Mouse (Mus musculus) kidney, adult 8-10 months (tissue): ENCODE measurements around the gene Mfsd9.

Experiments used
- DNase-seq, 2 experiments: peaks; one replicate each; pipeline ENCODE4 v3.0.0; 2022

Gene Mfsd9

DNA sequence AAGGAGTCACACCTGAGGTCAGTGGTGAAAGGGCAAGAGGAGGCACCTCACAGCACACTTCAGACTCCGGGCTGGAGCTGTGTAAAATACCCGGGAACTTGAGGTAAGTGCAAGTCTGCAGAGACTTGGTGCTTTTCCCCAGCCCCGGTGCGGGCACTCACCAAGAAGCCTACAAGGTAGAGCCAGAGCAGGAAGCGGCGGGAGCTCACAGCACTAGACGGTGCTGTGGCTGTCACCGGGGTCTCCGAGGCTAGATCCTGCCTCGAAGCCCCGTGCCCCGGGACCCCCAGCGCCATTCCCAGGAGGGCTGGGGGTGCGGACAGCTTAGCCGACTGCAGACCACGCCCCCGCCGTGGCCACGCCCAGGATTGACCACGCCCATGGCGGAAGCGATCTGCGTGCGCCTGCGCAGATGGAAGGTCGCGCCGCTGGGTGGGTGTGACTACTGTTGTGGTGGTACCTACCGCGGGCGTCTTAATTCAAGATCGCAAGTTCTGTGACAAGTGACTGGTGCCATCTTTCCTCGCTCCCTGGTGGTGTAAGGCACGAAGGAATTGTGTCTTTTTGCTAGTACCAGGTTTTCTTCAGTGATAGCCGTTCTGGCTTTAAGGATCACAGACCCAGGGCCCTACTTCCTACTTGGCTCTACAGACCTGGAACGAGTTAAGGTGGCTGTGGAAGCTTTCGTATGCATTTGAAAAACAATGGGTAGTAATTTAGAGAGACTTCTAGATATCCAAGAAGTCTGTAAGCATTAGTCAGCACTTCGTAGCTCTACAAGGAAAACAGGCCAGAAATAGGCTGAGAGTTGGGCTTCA is at the start of gene Mfsd9:
Mfsd9 (minus strand) TSS at position 364 of the 818 bp plus-strand sequence.
- peak; percentile 88 to 94 for DNase-seq

DNA sequence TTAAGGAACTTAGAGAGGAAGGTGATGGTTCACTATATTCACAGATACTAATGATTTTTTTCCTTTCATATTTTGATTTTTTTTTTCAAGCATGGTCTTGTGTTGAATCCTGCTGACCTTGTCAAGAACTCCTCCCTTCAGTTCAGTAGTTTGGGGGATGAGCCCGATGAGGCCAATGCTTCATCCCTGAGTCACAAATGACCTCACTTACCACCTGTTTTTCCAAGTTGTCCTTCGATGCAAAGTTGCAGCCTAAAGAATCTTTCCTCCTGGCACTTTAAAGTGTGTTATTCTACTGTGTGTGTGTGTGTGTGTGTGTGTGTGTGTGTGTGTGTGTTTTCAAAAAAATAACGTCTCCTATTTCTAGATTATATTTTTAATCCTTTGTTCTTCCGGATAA is 45.0 kb upstream of the Mfsd9 start:
- no peak for DNase-seq

DNA sequence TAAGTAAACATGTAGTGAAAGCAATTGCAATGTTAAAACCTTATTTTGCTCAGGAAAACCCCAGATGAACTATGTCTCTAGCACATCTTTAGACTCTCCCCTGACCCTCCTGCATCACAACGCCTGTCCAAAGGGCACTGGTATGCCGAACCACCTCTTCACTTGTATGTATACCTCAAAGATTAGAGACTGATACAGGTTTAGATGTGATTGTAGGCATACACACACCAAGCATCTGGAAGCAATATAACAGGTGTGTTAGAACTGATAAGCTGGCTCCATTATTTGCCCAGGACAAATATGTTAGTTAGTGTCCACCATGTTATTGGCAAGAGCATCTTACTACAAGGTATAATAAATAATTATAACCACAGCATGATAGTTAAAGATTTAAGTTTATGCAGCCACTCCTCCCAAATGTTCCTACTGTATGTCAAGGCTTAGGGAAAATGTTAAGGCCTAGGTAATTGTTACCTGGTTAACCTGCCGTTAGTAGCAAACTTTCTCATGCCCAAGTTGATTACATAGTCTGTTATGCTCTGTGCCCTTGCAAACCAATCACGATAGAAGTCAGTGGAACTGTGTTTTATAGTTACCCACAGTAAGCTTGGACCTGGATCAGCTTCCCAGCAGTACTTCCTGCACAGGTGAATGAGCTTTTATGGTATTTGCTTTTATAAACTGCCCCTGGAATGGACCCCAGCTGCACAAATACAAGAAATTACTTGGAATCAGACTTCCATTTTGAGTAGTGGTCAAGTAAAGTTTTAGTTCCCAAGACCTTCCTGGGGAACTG is 40.4 kb upstream of the Mfsd9 start:
- no peak for DNase-seq

DNA sequence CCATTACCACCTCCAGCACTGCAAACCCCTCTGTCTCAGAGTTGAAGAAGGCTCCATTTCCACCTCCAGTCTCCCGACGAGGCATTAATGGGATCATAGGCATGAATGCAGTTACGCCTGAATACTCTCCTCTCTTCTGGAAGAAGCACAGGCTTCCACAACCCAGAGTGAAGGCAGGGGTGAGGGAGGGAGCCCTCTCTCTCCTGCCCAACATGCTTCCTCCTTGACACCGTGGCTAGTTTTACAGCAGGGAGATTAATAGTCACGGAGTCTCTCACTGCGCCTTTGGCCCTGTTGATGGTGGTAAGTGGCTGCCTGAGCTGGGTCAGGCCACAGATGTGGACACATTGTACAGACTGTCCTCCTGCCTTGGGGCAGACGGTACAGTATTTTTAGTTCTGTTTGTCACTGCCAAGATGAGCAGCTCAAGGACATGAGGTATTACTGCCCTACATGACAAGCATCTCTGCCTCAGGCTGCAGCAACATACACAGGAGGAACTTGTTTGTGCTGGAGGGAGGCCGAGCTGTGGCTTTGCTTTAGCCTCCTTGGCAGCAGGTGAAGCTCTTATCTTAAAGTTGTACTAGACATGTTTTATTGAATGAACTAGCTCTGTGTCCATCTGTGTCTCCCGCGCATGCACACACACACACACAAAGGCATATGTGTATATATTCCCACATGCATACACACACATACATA is 38.9 kb upstream of the Mfsd9 start:
- no peak for DNase-seq

DNA sequence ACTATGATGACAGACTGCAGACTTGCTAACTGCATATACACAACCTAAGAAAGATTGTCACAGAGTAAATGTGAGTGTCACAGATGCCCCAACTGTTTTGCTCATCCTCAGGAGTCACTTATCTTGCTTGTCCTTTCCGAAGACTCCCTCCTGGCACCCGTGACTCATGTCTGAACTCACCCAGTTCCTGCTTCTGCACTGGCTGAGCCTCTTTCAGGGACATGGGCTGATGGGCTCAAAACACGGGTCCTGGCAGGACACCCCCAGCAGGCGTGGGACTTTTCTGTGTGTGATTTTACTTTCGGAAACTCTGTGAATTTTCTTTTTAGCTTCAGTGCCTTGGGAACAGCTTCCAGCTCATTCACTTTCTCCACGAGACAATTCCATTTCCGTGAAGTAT is 35.3 kb upstream of the Mfsd9 start:
- no peak for DNase-seq

DNA sequence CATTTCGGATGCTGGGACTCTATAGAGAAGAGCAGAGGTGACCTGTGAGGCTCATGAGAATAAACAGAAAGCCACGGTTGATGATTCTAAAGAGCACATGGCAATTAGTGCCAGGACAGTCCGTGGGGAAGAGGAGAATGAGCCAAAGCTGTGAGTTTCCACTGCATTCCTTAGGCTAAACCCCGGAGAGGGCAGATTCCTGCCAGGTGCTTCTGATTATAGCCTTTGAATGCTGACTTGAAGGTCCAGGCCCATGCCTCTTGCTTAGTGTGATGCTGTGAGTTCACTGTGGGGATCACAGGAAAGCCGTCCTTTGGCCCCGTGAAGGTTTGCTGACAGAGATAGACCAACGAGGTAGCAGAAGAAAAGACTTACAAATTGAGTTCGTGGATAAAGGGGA is 34.4 kb upstream of the Mfsd9 start:
- DNase-seq, result no peak

DNA sequence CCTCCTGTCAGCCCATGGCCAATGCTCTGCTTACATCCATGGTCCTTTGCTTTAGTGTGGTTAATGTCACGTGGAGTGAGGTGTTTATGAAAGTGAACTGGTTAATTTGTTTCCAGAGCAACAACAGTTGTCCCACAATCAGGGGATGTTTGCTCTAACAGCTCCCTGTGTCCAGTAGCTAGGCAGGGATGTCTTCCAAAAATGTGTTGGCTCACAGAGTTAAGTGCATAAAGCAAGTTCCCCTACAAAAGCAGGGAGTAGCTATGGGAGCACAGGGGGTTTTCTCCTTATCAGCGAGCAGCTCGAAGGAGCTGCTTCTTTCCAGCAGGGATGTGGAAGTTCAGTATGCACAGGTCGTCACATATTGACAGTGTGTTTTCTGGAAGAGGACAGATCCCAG is 34.0 kb upstream of the Mfsd9 start:
- no peak for DNase-seq

DNA sequence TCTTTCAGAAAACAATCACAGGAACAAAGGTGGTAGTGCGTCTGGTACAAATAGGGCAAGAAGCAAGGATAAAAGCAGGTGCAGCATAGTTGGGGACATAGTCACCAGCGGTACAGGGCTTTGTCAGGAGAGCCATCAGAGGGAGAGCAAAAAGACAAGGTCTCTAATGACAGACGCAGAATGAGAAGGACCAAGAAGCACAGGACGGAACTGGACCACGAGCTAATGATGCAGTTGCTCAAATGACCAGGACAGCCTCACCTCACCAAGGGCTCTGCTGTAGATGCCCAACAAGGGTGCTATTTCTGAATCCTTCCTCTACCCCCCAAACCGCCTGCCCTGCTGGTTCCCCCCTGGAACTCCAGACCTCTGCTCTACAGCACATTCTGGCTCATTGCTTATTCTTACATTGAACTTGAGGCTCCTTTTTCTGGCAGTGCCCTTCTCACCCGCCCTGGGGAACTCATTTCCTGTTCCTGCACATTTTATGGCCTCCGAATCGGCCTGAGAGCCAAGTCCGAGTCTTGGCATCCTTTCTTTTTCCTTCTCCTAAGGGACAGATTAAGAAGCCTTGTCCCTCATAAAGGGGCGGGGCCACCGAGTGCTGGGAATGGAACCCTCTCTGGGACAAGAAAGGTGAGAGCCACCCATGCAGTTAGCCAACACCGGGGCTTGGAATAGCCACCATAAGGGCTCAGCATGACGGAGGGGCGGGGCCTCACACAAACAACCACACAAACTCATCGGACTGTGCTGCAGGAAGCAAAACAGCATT is 24.8 kb upstream of the Mfsd9 start:
- DNase-seq, result peak in 1 of 2 experiments; percentile 9

DNA sequence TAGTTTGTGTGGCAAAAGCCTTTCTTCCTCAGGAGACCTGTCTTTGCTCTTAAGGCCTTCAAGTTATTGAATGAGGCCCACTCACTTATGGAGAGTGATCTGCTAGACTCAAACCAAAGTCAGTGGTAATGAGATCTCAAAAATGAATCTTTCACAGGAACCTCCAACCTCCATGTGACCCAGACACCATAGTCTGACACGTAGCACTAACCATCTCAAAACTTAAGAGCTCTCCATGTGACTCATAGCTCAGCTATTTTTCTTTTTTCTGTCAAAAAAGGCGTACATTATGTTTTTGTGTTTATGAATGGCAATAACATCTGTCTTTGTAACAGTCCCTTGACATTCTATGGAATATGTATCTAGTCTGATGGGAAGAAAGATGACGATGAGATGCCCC is 18.2 kb upstream of the Mfsd9 start:
- DNase-seq, result no peak

DNA sequence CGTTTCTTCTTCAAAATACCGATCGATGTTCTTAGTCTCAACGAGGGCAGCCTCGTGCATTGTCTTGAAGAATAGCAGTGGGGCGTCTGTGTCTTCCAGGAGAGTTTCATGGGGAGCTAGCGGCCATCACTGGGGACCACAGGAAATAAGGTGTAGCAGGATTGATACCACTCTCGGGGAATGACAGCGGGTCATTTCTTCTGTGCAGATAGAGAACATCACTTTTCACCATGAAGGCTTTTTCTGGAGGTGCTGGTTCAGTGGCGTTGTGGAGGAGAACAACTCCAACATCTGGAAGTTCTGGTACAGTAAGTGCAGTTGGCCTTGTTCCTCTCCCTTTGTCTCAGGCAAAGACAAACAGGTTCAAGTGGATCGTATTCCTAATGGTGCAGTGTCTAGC is 15.4 kb upstream of the Mfsd9 start:
- DNase-seq, result no peak

DNA sequence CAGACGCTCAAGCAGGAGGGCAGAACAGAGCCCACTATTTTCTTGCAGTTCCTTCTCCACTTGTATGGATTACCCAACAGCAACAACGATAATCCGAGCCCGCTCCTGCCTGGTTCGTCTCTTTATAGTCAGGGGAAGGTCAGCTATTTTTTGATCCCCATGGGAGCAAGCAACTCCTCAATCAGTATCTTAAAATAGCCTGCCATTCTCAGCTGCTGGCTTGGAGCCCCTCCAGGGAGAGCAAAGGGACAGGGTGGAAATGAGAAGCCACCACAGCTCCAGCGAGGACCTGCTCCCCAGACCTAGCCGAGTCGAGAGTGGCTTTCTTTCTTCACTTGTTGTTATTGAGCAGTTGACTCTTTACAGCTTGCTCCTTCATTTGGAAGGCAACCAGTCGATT is 14.9 kb upstream of the Mfsd9 start, which contains the start of gene Tmem182:
Tmem182 (plus strand) TSS at position 251 of the 400 bp plus-strand sequence.
- DNase-seq, result no peak

DNA sequence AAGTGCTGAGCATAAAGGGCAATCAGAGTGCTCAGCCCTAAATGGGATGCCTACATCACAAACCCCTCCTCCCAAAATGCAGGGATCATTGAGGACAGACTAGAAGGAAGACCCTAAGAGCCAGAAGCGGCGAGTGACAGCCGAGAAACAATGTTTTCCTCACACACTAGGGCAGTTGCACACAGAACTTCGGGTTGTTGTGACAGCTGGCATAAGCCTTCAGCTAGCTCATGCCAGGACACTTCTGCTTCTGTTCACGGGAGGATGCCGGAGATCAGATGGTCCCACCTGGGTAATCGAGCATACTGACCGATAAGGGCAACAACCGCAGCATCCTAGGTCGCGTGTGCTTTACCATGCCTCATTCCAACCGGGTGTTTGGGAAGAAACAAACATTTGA is 13.6 kb upstream of the Mfsd9 start:
- DNase-seq, result no peak

DNA sequence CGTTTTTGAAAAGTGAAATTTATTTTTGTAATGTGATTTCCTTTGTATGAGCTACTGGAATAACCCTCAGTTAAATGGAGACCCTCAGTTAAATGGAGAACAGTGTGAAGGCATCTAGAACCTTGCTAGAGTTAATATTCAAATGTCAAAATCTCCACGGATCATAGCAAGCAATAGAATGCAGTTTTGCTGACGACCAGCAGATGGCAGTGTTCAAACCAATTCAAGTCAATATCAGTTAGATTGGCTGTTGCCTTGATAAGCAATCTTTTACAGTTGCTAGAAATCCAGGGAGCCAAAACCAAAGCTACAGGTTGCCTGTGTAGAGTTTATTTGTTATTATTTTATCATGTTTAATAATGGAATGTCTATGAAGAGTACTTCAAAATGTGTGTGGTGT is 12.3 kb upstream of the Mfsd9 start:
- DNase-seq, result peak; percentile 26 to 58

DNA sequence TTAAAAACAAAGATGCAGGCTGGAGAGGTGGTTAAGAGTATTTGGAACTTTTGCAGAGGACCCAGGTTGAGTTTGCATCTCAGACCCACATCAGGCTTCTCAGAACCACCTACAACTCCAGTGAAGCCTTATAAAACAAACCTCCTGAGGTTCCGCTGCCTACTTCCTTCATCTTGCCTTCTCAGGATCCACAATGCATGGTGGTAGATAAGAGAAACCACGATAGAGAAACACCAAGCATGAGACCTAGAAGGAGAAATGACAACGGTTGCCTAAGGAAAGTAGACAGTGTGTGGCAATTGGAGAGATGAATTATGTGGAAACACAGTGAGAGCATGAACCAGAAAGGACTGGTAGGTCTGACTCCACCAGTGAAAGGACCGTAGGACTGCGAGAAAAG is 10.4 kb upstream of the Mfsd9 start:
- no peak for DNase-seq

DNA sequence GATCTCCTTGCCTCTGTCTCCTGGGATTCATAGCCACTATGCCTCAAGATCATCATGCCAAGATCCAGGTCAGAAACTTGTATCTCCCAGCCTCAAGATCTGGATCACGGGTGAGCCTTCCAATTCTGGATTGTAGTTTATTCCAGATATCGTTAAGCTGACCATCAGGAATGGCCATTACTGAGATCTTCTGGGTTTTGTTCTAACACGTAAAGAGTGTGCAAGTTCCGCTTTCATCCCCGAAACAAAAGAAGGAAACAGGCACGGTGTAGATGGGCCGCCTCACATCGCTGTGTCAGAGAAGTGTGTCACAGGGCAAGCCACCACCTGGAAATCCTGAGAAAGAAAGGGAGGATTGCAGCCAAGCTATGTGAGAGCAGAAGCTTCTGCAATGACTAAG is 8.6 kb upstream of the Mfsd9 start:
- no peak for DNase-seq

DNA sequence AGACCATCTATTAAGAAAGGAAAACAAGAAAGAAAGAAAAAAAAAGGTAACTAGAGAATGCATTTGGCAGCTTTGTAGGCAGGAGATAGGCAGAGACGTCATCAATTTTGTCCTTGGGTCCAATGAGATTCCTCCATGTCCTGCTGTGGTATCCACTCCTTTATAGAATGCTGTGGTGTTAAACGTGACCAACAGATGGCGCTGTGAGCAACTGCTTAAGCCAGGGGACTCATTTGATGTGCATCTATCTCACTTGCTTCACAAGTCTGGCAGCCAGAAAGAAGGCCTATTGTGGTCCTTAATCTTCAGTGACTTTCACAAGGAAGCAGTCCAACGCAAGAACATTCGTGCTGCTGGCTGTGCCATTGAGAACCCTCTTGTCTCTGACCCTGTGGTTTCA is 6.9 kb upstream of the Mfsd9 start:
- DNase-seq, result peak; percentile 45 to 62

DNA sequence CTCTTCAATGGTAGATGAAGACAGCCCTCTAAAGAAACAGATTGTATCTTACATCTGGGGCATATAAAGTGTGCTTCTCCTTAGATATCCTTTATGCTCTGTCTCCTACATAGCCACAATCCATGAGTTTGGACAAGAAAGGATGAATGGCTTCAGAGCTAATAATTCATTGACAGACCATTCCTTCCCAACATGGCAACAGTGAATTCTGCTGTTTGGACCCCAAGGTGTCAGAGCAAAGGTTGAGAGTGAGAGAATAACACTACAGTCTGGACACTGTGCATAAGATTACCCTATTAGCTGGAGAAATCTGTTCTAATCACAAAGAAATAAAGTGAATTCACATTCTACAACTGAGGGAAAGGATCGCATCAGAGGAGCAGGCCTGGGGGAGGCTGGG is 5.0 kb upstream of the Mfsd9 start:
- no peak for DNase-seq

DNA sequence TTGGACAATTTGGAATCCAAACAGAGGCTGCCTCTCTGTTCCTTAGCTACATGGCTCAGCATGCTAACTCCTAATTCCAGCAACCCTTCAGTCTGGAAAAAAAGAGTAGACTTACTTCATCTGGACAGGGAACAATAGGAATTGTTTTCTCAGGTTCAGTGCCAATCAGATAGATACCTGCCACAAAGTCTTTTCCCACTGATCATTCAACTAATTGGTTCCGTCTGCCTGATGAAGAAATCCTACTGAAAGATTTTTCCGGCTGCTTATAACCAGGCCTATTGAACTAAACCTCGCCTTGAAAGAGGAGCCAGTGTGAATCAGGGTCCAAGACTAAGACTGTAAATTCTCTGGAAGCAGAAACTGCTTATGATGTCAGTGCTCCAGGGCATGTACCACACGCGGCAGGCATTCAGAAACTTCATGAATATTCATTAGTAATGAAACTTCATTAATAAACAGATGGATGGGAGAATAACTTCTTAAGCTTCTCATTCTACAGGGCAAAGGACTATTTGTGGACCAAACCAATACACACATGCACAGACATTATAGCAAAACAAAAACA is 737 bp downstream of the Mfsd9 start:
- DNase-seq, result peak in 1 of 2 experiments; percentile 33

DNA sequence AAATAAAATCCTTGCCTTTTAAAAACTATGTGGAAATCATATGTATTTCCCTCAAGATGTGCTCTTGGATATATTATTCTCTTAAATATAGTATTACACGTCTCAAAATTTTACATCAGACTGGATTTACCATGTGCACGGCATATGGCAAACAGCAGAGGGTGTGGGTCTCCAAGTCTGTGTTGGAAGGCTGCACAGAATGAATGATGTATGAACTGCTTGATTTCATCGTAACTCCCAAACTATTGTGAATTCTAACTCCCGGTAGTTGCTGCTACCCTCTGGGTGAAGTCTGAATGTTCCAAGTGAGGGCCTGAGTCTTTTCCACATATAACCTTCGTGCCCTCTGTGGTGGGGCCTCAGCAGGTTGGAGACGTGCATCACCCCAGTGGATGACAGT is 1.5 kb downstream of the Mfsd9 start:
- DNase-seq, result no peak

DNA sequence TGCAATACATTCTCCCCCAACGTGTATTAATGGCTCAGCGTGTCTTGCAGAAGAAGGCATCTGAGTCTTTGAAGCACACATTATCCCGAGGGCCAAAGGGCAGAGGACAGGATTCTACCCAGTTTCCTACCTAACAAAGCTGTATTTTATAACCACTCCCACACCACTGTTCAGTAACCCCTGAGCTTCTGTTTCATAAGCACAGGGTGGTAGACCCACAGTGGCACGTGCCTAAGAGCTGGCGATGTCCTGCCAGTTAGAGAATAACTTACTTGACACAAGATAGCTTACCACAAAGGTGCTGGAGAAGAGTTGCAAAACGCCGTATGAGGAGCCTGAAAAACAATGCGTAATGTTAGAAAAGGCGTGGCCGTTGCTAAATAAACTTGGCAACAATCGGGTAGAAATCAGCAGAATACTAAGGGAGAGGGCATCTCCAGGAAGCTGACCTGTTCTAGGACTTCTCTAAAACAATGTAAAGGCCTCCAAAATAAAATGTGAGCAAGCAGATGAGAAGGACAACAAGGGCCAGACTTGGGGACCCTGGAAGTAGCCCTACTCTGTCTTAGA is 4.5 kb downstream of the Mfsd9 start:
- DNase-seq, result peak; percentile 83 to 89

DNA sequence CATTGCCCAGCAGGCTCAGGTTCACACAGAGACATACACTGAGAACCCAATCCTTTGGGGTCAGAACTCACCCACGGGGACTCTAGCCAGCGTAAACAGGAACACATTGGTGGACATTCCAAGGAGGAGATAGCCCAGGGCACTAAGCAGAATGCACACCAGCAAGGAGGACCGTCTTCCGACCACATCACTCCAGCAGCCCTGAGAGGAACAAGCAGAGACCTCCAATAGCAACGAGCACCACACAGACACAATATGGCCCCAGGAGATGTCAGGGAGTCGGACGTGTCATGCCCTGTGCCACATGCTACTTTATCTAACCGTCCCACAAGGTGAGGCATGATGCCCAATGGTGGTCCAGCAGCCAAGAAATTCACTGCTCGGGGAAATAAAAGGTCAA is 6.2 kb downstream of the Mfsd9 start:
- DNase-seq, result no peak

DNA sequence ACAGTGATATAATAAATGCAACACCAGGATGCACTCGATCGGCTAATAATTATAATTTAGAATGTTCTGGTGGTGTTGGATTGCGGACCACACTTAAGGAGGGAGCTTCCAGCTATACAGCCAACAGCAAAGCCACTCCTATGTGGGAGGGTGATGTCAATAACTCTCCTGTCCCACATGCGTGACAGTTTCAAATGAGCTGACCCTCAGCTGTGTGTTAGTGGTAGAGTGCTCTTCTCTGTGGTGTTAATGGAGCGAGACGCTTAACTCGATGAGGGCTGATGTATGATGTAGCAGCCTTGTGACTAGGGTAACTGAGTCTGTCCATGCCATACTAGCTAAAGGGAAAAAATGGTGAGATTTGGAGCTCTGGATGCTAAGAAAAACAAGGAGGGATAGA is 7.0 kb downstream of the Mfsd9 start:
- no peak for DNase-seq
